Mouse (Mus musculus) bone marrow, adult 2 months (tissue): Measurements from ENCODE around the gene Plpp3.

Experiments used
- CTCF ChIP-seq: fragments of 200-500 bp; IDR thresholded peaks from 2 replicates; pipeline ENCODE4 v1.5.1; 2011; ENCODE audit warnings: low read length, control low read depth; ENCODE audit not compliant: control insufficient read depth, insufficient read depth
- POLR2A ChIP-seq: fragments of 200-500 bp; IDR thresholded peaks from 2 replicates; pipeline ENCODE4 v1.6.1; 2011; ENCODE audit warnings: low read depth, mild to moderate bottlenecking, control low read depth, low read length, borderline replicate concordance; ENCODE audit not compliant: control insufficient read depth

- TF ChIP-seq CTCF = no peak
- no peak for TF ChIP-seq POLR2A
Observed at GRCm38 (mm10) chr4:105260385-105260784, 103.2 kb downstream of the Plpp3 start.
